Mouse (Mus musculus): ENCODE data around the gene Wnt3. TPM values are rescaled to one million over a fixed set of nuclear protein-coding genes. Genes with fewer than 3 reads are reported as not detected.

The Wnt3 gene
- polyA plus RNA-seq (2015; fragmentation: Illumina TruSeq; extraction: RNeasy Lipid Tissue Mini Kit (QIAGEN cat#74804); ENCODE audit: low read depth, low replicate concordance): 4.0 TPM

GRCm38 (mm10) chr11:103773387-103774227 is at the start of gene Wnt3:
TSS of gene Wnt3 (plus strand) at chr11:103774150.

GRCm38 (mm10) chr11:103749306-103750089 is 24.5 kb upstream of the Wnt3 start, which contains the start of gene Wnt9b:
TSS of gene Wnt9b (minus strand) at chr11:103749821.

Other genes starting within 250 kb of the Wnt3 start
- not detected for gene Gm884, start 153.0 kb upstream of the Wnt3 start, polyA plus RNA-seq (2015; fragmentation: Illumina TruSeq; extraction: RNeasy Lipid Tissue Mini Kit (QIAGEN cat#74804); ENCODE audit: low read depth, low replicate concordance)
- gene Lyzl6, start 135.3 kb upstream of the Wnt3 start, polyA plus RNA-seq (2015; fragmentation: Illumina TruSeq; extraction: RNeasy Lipid Tissue Mini Kit (QIAGEN cat#74804); ENCODE audit: low read depth, low replicate concordance): not detected
- gene Rprml, start 124.6 kb upstream of the Wnt3 start, polyA plus RNA-seq (2015; fragmentation: Illumina TruSeq; extraction: RNeasy Lipid Tissue Mini Kit (QIAGEN cat#74804); ENCODE audit: low read depth, low replicate concordance): 71.8 TPM
- 78.0 TPM for gene Gosr2, start 76.3 kb upstream of the Wnt3 start, polyA plus RNA-seq (2015; fragmentation: Illumina TruSeq; extraction: RNeasy Lipid Tissue Mini Kit (QIAGEN cat#74804); ENCODE audit: low read depth, low replicate concordance)
- 0.95 TPM for gene Wnt9b, start 24.3 kb upstream of the Wnt3 start, polyA plus RNA-seq (2015; fragmentation: Illumina TruSeq; extraction: RNeasy Lipid Tissue Mini Kit (QIAGEN cat#74804); ENCODE audit: low read depth, low replicate concordance)
- 557 TPM for gene Nsf, start 179.9 kb downstream of the Wnt3 start, polyA plus RNA-seq (2015; fragmentation: Illumina TruSeq; extraction: RNeasy Lipid Tissue Mini Kit (QIAGEN cat#74804); ENCODE audit: low read depth, low replicate concordance)
- gene Arf2, start 192.6 kb downstream of the Wnt3 start, polyA plus RNA-seq (2015; fragmentation: Illumina TruSeq; extraction: RNeasy Lipid Tissue Mini Kit (QIAGEN cat#74804); ENCODE audit: low read depth, low replicate concordance): 64.7 TPM